Mouse (Mus musculus) embryonic fibroblast, embryonic 13.5 days (primary cell): ENCODE results near the gene Hoxc10.

Experiments used
- CTCF ChIP-seq: IDR thresholded peaks from 2 replicates; pipeline ENCODE4 v1.5.1; 2011; ENCODE audit warnings: mild to moderate bottlenecking, control low read depth, low read length, moderate library complexity, borderline replicate concordance; ENCODE audit not compliant: insufficient read depth
- POLR2A ChIP-seq: IDR thresholded peaks from 2 replicates; pipeline ENCODE4 v1.6.1; 2011; ENCODE audit warnings: low read depth, mild to moderate bottlenecking, control low read depth, low read length, moderate library complexity

GRCm38 (mm10) chr15:102983716-102984115, 17.1 kb downstream of the Hoxc10 start:
- TF ChIP-seq CTCF (no peak), POLR2A (no peak)
